Mouse (Mus musculus) MN1 (cell line): ENCODE data around the gene Wipi1.

Experiments used
- DNase-seq: peaks from one replicate; pipeline ENCODE4 v3.0.0-alpha.2; 2016; ENCODE audit warnings: low spot score

The Wipi1 gene

GRCm38 (mm10) chr11:109578536-109578935 lies 33.2 kb downstream of the Wipi1 start:
- peak; percentile 17 for DNase-seq

GRCm38 (mm10) chr11:109575832-109576231 lies 35.9 kb downstream of the Wipi1 start:
- DNase-seq, result no peak

- no peak for DNase-seq
Observed at GRCm38 (mm10) chr11:109574604-109575003, 37.2 kb downstream of the Wipi1 start.

GRCm38 (mm10) chr11:109572051-109572450 lies 39.7 kb downstream of the Wipi1 start:
- no peak for DNase-seq

DNA sequence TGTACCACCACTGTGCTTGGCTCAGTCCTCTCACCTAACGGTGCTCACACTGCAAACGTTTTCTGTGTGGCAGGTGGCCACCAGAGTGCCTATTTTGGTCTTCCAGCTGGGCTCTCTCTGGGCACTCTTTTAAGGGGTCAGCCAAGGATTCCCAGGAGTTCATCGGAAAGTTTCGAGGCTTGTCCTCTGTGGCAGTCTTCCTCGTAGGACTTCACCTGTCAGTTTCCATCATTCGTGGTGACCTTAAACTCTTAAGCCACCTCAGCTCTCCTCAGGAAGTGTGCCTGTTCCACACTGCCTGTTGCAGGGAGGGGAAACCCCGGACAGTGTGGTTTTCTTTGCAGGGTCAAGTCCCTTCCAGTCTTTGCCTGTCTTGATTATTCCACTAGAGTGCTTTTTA lies 42.0 kb downstream of the Wipi1 start:
- DNase-seq, result no peak

DNA sequence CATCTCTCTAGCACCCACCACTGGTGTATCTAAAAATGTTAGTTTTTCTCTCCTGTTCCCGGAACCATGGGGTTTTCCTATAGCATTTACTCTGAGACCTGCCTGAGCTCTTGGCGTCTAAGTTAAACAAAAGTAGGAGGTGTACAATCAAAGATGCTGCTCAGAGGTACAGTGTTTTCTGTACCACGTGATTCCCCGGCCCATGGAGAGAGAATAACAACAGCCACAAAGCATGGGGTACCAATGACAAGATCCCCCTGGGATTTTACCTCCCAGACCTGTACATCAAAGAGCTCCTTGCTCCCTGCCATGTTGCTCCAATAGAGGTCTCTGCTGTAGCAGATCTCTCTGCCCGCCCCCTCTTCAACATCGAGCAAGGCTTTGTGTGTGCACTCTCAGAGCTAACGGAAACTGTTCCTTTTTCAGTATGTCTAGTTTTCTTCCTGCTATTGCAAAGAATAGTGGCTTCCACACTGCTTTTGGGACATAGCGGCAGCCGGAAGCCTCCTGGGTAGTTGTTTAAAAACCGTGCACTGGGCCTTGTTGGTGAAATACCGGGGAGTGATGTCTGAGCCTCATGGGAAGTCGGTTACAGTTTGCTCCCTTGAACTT lies 42.7 kb downstream of the Wipi1 start:
- DNase-seq, result no peak

DNA sequence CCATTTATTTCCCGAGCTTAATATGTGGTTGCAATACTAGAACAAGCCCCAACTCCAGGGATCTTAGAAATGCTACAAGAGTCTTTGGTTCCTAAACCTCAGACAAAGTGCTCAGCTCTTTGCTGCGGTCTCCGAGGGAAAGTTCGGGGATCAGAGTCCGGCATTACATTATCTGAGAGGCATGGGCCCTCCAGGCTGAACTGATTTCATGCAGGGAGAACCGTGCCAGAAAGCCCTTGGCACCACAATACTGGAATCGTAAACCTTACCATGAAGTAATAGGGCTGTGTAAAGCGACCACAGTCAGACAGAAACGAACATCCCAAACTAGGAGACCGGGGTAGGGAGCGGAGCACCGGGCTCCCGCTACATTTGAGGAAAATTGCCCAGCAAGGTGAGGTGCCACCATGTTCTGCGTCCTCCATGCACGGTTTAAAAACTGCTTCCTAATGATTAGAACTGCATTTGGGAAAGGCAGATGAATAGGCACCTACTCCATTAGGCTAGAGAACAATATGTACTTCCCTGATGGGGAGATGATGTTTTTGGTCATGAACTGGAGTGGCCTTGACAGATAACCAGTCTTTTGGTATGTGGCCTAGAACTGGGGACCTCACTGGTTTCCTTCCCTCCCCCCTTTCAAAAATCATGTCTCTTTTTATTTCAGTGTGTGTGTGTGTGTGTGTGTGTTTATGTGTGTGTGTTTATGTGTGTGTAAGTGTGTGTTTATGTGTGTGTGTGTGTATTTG lies 47.1 kb downstream of the Wipi1 start:
- DNase-seq, result no peak

DNA sequence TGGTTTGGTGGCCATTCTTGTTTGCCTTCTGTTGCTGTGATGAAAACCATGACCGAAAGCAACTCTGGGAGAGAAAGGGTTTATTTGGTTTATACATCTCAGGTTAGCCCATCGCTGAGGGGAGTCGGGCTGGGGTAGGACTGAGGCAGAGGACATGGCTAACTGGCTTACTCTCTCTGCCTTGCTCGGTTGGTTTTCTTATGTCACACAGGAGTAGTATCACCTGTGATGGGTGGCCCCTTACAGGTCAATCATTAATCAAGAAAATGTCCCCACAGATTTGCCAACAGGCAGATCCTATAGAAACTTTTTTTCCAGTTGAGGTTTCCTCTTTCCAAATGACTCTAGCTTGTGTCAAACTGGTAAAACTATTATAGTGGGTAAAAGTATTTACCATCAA lies 48.1 kb downstream of the Wipi1 start:
- DNase-seq, result no peak

- DNase-seq, result no peak
Observed at GRCm38 (mm10) chr11:109561445-109561844, 50.3 kb downstream of the Wipi1 start.

DNA sequence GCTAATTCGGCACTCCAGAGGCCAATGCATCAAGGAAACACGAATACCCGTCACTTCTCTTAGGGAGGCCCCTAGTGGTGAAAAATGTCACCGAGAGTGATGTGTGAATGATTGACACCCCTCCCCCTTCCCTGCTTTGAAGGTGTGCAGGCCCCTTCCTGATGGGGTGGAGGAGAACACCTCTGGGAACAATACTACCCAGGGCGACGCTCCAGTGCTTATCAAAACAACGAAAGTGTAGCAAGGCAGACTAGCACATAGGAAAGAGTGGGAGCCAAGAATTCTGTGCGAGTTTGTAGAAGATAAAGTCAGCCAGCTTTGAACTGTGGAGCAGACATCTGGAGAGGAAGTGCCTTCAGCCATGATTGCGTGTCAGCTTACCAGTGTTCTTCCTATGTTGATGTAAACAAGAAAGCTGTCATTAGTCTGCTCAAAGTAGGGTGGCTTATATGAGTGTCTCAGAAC lies 50.9 kb downstream of the Wipi1 start:
- no peak for DNase-seq

DNA sequence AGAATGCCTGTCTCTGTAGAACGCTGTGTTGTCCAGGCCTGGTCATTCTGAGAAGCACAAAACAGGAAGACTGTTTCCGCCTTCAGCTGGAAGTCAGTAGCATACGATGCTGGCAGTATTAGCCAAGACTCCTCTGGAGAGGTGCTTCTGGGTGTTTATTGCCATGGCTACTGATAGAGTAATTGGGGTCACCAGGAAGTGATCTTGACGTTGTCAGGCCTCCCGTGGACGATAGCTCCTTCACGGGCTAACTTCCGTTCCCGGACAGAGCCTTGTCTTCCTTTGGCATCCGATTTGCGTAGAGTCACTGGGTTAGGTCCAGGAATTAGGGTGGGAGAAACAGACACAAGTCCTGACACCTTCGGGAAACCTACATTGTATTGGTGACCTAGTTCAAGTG lies 52.5 kb downstream of the Wipi1 start:
- no peak for DNase-seq

- no peak for DNase-seq
Observed at GRCm38 (mm10) chr11:109557419-109557818, 54.3 kb downstream of the Wipi1 start.

GRCm38 (mm10) chr11:109556130-109556529 lies 55.6 kb downstream of the Wipi1 start:
- no peak for DNase-seq

DNA sequence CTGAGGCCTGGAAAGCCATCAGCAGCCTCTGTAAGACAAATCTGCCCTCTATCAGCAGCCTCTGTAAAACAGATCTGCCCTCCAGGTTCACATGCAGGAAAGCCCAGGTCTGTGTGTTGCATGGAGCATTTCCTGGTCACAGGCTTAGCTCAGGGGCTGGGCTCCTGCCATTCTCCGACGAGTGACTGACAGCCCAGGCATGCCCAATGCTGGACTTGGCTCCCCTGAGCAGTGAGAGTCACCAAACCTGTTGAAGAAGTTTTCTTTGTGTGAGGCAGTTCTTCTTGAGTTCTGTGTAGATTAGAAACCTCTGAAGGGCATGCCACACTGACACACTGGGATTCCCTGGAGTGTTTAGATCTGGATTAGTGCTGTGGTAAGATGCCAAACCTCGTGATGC lies 57.3 kb downstream of the Wipi1 start:
- no peak for DNase-seq

- no peak for DNase-seq
Observed at GRCm38 (mm10) chr11:109553921-109554320, 57.8 kb downstream of the Wipi1 start.

- no peak for DNase-seq
Observed at GRCm38 (mm10) chr11:109549599-109550290, 62.0 kb downstream of the Wipi1 start.

- no peak for DNase-seq
Observed at GRCm38 (mm10) chr11:109547652-109548051, 64.1 kb downstream of the Wipi1 start.

- no peak for DNase-seq
Observed at GRCm38 (mm10) chr11:109546305-109547001, 65.3 kb downstream of the Wipi1 start.

GRCm38 (mm10) chr11:109545700-109546143 lies 66.0 kb downstream of the Wipi1 start:
- no peak for DNase-seq

GRCm38 (mm10) chr11:109545265-109545664 lies 66.5 kb downstream of the Wipi1 start:
- no peak for DNase-seq

- no peak for DNase-seq
Observed at GRCm38 (mm10) chr11:109544432-109544831, 67.3 kb downstream of the Wipi1 start.

DNA sequence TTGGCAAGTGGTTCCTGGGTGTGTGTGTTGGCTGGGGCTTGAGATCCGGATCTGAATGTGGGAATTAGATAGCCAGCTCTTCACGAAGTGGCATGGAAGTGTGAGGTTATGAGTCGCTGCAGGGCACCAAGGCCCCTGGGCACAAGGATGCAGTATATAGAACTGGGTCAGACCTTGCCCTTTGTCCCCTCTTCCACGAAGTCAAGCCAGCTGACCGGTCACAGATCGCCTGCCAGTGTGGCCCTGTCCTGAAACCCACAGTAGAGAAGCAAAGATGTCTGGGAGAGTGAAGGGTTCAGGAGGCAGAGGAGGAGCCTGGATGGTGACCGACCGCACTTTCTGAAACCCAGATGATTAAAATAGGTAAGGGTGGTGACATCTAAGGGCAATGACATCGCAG lies 68.3 kb downstream of the Wipi1 start:
- no peak for DNase-seq
